Mouse (Mus musculus): ENCODE data around the gene Gm3285.

DNA sequence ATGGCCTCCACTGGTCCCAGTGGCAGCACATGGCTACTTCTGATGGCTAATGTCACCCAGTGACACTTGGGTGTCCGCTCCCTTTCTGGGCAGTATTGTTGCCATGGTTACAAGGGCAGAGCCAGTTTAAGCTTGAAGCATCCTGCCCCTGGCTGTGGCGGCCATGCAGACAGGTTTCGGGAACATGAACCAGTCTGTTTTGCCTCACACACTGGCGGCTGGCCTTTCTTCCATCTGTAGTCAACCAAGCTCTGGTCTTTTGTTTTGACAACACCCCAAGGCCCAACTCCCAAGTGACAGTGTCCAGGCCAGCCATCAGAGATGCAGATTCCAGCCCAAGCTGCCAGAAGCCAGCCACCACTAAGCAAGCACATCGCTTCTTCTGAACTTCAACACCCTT is 33.8 kb downstream of the Gm3285 start:
- TF ChIP-seq SMC3 (IDR thresholded peaks at IDR 0.05; ENCODE audit: low read depth, low read length) (no peak), MAFK (IDR thresholded peaks at IDR 0.05; ENCODE audit: insufficient replicate concordance, low read length) (no peak), USF1 (IDR thresholded peaks at IDR 0.05; ENCODE audit: low read depth, low read length) (no peak), CHD1 (IDR thresholded peaks at IDR 0.05; ENCODE audit: low read depth, low read length) (no peak), IRF4 (IDR thresholded peaks at IDR 0.05; ENCODE audit: low read depth, low read length) (no peak), MXI1 (IDR thresholded peaks at IDR 0.05; ENCODE audit: low read depth, low read length) (no peak), CTCF (conservative IDR thresholded peaks at IDR 0.05 in 1 of 2, IDR thresholded peaks at IDR 0.05 in 1 of 2; ENCODE audit: low read depth in 2 of 2, low read length in 2 of 2) (no peak), RAD21 (IDR thresholded peaks at IDR 0.05; ENCODE audit: low read depth, low read length) (no peak)
